Mouse (Mus musculus) lung, embryonic 15.5 days (tissue): ENCODE data around the gene Sema3e. TPM values are rescaled to one million over a fixed set of nuclear protein-coding genes. Genes with fewer than 3 reads are reported as not detected.

ENCODE experiments used
- ATAC-seq: fragments of 200-750 bp; cut with Nextera tagmentation; 2 replicates; pipeline ENCODE4 v1.8.0; 2017; ENCODE audit warnings: moderate number of reproducible peaks, borderline replicate concordance; ENCODE audit not compliant: low FRiP score, low TSS enrichment; ENCODE audit errors: extremely low read depth
- H3K27ac ChIP-seq: fragments of 300-500 bp; sonication (generic); 2 replicates; pipeline ENCODE4 v1.5.1; 2015; ENCODE audit warnings: moderate library complexity, mild to moderate bottlenecking, inconsistent platforms
- H3K27me3 ChIP-seq: fragments of 300-500 bp; sonication (generic); 2 replicates; pipeline ENCODE4 v1.6.1; 2015; ENCODE audit warnings: inconsistent platforms
- H3K36me3 ChIP-seq: fragments of 300-500 bp; sonication (generic); 2 replicates; pipeline ENCODE4 v1.6.1; 2015; ENCODE audit warnings: inconsistent platforms
- H3K4me1 ChIP-seq: fragments of 300-500 bp; sonication (generic); 2 replicates; pipeline ENCODE4 v1.6.1; 2015; ENCODE audit warnings: inconsistent platforms
- H3K4me2 ChIP-seq: fragments of 300-500 bp; sonication (generic); 2 replicates; pipeline ENCODE4 v1.6.1; 2015; ENCODE audit warnings: inconsistent platforms, mild to moderate bottlenecking, moderate library complexity
- H3K4me3 ChIP-seq: fragments of 300-500 bp; sonication (generic); 2 replicates; pipeline ENCODE4 v1.5.1; 2015; ENCODE audit warnings: mild to moderate bottlenecking, inconsistent platforms
- H3K9ac ChIP-seq: fragments of 300-500 bp; sonication (generic); 2 replicates; pipeline ENCODE4 v1.6.1; 2015; ENCODE audit warnings: inconsistent platforms
- H3K9me3 ChIP-seq: fragments of 300-500 bp; sonication (generic); 2 replicates; pipeline ENCODE4 v1.6.1; 2016; ENCODE audit warnings: inconsistent platforms
- WGBS: fragments of 180-500 bp; shearing (Covaris S2); methylation state at CpG from one replicate; pipeline ENCODE4 v1.1.7; 2015; 5-methylcytosine and 5-hydroxymethylcytosine counted together
- polyA plus RNA-seq: library from polyadenylated mRNA; unstranded; fragments of >200 nt; fragmentation: Nextera tagmentation; extraction: Ambion mirVana; gene quantifications from 2 replicates; pipeline ENCODE4 v1.2.1, GENCODE M21; 2015

The Sema3e gene
- polyA plus RNA-seq, 1 experiment from 2014 or later, result 24.2 TPM

DNA sequence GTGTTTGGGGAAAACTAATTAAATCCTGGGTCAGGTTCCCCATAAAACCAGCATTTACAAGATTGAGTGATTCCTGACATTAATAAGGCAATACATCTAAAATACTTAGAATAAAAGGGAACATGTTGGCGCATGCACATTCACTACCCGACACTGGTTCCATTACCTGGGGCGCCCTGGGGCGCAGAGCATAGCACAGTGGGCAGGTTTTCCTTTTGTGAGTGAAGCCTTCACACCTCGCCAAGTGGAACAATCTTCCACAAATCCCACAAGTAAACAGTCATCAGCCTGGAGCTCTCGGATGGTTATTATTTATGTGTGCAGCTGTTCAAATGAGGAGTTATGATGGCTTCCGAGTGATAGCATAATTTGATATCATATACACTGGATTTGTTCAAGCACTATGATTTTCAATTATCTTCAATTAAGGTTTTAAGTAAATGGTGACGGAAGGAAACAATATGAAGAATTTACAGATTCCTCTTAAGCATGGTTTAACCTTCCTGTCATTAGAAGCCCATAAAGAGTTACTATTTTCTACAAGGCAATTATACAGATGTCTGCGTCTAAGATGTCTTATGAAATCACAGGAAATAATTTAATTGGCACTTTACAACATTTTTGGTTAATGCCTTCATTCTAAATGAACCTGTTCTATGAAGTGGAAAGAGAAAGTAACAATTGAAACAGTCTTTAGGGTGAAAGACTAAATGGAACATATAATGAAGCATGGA is 65.0 kb downstream of the Sema3e start:
- H3K4me2 ChIP-seq, result no peak overlapping the region
- H3K4me3 ChIP-seq, result no peak overlapping the region
- H3K9ac ChIP-seq, result no peak overlapping the region
- H3K36me3 ChIP-seq, result no peaks in the 10 kb centered on the region
- H3K27ac ChIP-seq, result no peak overlapping the region
- no peaks in the 10 kb centered on the region for H3K27me3 ChIP-seq
- WGBS, result 76% methylated on average over 9 of the region's 9 CpGs
- no peak for ATAC-seq
- H3K4me1 ChIP-seq, result peaks cover 14% of the 10 kb centered on the region
- H3K9me3 ChIP-seq, result no peaks in the 10 kb centered on the region

DNA sequence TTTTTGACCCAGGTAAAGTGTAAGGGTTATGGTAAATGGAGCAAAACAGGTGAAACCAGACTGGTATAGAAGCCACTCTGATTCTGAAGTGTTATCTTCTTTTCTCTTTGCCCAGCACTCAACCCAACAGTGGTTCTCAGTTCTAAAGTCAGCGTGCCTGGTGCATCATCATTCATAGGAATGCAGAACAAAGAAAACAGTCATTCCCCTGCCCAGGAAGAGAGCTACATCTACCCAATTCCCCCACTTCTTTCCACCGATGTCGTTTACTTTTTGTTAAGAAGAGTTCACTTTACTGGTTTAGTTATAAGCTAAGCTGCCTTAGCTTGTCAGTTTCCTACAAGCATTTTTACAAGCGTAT is 65.5 kb downstream of the Sema3e start:
- Histone ChIP-seq H3K4me3 (no peak overlapping the region), H3K36me3 (no peaks in the 10 kb centered on the region), H3K4me1 (peaks cover 14% of the 10 kb centered on the region), H3K27ac (no peak overlapping the region), H3K9me3 (no peaks in the 10 kb centered on the region), H3K27me3 (no peaks in the 10 kb centered on the region), H3K9ac (no peak overlapping the region), H3K4me2 (no peak overlapping the region)
- 53% methylated on average over 4 of the region's 4 CpGs for WGBS
- no peak for ATAC-seq

DNA sequence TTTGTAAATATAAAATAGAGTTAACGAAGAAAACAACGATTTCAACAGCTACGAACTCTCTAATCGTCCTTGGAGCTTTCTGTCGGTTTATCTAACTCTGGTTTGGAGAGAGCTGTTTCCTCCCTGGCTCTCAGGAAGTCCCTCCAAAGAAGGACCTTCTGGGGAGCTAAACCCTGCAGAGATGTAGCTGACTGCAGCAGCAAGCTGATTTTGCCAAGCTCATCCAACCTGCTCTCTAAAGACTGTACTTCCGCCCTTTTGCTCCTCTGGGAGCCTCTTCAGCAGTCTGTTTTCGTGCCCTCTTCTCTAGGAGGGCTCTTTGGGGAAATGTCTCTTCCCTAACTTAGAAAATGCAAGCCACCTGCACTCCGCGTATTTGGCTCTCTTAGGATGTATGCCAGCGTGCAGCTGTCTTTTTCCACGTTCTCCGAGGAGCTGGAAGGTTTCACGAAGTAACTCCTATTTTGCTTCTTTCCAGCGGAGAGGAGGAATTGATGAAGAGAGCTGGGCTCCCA is 67.2 kb downstream of the Sema3e start:
- Histone ChIP-seq H3K36me3 (no peaks in the 10 kb centered on the region), H3K27ac (peak overlapping the region; percentile 26; the same call in 1 of the 2 replicates), H3K27me3 (no peaks in the 10 kb centered on the region), H3K4me3 (no peak overlapping the region), H3K9ac (no peak overlapping the region), H3K4me1 (peaks cover 14% of the 10 kb centered on the region), H3K4me2 (peak overlapping the region; percentile 35), H3K9me3 (no peaks in the 10 kb centered on the region)
- 35% methylated on average over 14 of the region's 14 CpGs for WGBS
- no peak for ATAC-seq

DNA sequence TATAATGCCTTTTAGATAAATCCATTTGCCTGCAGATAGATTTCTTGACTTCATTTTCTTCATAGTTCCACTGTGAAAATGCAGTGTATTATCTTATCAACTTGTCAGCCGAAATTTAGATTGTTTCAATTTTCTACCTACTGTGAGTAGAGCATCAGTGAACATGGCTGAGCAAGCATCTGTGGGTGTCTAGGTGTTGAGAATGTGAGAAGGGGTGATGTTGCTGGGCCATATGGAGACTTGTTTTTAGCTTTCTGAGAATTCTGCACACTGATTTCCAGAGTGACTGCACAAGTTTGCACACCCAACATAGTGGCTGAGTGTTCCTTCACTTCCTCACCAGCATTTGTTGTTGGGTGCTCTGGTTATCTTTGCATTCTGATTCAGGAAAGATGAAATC is 71.1 kb downstream of the Sema3e start:
- H3K4me1 ChIP-seq, result 0 out of 2 replicates have a peak, but pooled peaks cover 9% of the 10 kb centered on the region
- no peak overlapping the region for H3K4me3 ChIP-seq
- no peak overlapping the region for H3K9ac ChIP-seq
- H3K36me3 ChIP-seq, result no peaks in the 10 kb centered on the region
- WGBS, result 83% methylated on average over 1 of the region's 1 CpGs
- H3K4me2 ChIP-seq, result no peak overlapping the region
- H3K9me3 ChIP-seq, result no peaks in the 10 kb centered on the region
- H3K27ac ChIP-seq, result no peak overlapping the region
- no peak for ATAC-seq
- H3K27me3 ChIP-seq, result no peaks in the 10 kb centered on the region

DNA sequence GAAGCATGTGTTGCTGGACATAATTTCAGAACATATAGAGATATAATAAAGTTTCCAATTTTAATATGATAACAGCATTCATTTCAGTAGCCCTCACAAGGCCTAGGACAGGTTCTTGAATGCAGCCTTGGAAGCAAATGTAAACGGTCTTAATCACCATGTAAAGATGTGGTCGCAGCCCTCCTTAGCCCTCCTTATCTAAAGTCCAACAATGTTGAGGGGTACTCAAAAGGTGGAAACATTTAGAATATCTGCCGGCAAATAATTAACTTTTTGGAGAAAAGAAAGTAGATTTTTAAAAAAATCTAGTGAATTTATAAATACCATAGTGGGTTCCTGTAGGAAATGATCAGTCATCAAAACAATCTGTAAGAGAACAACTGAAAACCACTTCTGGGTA is 73.6 kb downstream of the Sema3e start:
- ATAC-seq, result no peak

DNA sequence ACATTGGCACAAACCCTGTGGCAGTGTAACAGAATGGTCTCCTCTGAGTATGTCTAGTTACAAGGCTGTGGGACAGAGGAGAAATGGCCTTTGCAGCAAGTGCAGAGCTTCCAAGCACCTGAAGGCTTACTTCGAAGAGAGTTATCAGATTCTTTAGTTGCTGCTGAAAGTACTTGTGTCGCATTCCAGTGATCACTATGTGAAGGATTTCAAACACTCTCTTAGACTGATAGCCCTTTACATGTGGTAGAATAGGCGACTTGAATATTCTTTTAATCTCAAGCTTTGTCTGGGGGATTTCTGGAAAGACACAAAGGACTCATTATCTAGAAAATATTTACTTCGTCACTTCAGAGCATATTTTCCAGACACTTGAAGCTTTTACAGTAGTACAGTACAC is 82.3 kb downstream of the Sema3e start:
- no peaks in the 10 kb centered on the region for H3K36me3 ChIP-seq

More for the DNA sequence above, 73.6 kb downstream of the Sema3e start:
- Histone ChIP-seq H3K36me3 (no peaks in the 10 kb centered on the region), H3K4me2 (no peak overlapping the region), H3K9ac (no peak overlapping the region), H3K4me3 (no peak overlapping the region), H3K27me3 (no peaks in the 10 kb centered on the region), H3K27ac (no peak overlapping the region), H3K9me3 (no peaks in the 10 kb centered on the region), H3K4me1 (no peaks in the 10 kb centered on the region)
- WGBS, result 61% methylated on average over 3 of the region's 3 CpGs

DNA sequence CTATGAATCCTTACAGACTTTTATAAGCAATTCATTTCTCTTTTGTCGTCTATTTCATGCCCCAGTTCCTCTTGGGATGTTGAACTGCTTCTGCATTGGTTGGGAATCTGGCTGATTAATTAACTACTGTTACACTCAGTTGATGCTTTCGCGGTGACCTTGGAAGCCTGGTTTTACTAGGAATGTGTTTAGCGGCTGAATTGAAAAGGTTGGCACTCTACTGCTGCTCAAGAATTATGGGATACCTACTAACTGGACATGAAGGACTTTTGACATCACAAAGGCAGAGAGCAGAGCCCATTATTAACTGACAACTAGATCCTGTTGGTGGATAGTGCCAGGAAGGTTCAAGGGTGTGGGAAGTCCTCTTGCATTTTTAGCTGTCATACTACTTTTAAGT is 83.9 kb downstream of the Sema3e start:
- no peak overlapping the region for H3K9ac ChIP-seq
- H3K4me1 ChIP-seq, result no peaks in the 10 kb centered on the region
- no peak overlapping the region for H3K27ac ChIP-seq
- H3K27me3 ChIP-seq, result no peaks in the 10 kb centered on the region
- H3K4me3 ChIP-seq, result no peak overlapping the region
- 89% methylated on average over 4 of the region's 4 CpGs for WGBS
- no peaks in the 10 kb centered on the region for H3K9me3 ChIP-seq
- no peaks in the 10 kb centered on the region for H3K36me3 ChIP-seq
- H3K4me2 ChIP-seq, result no peak overlapping the region
- ATAC-seq, result no peak

More for the DNA sequence above, 82.3 kb downstream of the Sema3e start:
- Histone ChIP-seq H3K9me3 (no peaks in the 10 kb centered on the region), H3K27me3 (no peaks in the 10 kb centered on the region), H3K9ac (no peak overlapping the region), H3K4me1 (no peaks in the 10 kb centered on the region), H3K27ac (no peak overlapping the region), H3K4me3 (no peak overlapping the region), H3K4me2 (no peak overlapping the region)
- ATAC-seq, result peak; percentile 59; the same call in 1 of the 2 replicates
- 40% methylated on average over 4 of the region's 4 CpGs for WGBS

DNA sequence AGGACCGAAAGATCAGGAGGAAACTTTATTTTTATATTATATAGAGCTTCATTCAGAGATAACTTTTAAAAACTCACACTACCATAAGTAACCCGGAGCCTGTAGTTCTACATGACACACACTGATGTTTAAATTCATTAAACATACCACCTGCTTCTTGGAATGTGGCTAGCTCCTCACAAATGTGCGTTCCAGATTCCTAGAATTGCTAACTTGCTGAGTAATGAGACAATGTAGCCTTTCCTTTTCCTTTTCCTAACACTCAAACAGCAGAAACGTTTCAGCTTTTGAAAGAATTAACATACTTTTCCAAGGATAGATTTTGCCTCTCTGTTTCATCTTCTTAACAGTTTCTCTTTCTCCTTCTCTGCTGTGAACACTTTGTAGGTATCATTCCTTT is 86.3 kb downstream of the Sema3e start:
- Histone ChIP-seq H3K9me3 (no peaks in the 10 kb centered on the region), H3K27ac (no peak overlapping the region)
- no peak for ATAC-seq

DNA sequence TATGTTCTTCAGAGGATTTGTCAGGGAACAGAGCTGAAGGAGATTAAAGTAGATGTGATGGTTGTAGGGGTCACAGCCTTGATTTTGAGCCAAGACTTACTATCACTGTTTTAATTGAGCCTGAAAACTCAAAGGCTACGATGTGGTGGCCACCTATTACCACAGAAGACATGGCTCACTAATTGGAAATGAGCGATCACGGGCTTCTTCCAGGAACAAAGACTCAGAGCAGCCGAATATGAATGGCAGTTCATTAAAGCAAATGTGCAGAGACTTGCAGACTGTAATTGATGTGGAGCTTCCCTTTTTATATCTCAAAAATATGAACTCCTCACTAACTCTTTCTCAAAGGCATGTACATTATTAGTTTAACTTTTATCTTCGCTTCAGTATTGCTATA is 96.8 kb downstream of the Sema3e start:
- 78% methylated on average over 5 of the region's 5 CpGs for WGBS
- Histone ChIP-seq H3K9ac (no peak overlapping the region), H3K36me3 (no peaks in the 10 kb centered on the region), H3K27ac (no peak overlapping the region), H3K4me3 (no peak overlapping the region), H3K4me2 (no peak overlapping the region), H3K27me3 (no peaks in the 10 kb centered on the region), H3K4me1 (no peaks in the 10 kb centered on the region), H3K9me3 (no peaks in the 10 kb centered on the region)
- no peak for ATAC-seq

More for the DNA sequence above, 86.3 kb downstream of the Sema3e start:
- 44% methylated on average over 4 of the region's 4 CpGs for WGBS
- Histone ChIP-seq H3K36me3 (no peaks in the 10 kb centered on the region), H3K9ac (no peak overlapping the region), H3K4me2 (no peak overlapping the region), H3K4me3 (no peak overlapping the region), H3K27me3 (no peaks in the 10 kb centered on the region), H3K4me1 (no peaks in the 10 kb centered on the region)

DNA sequence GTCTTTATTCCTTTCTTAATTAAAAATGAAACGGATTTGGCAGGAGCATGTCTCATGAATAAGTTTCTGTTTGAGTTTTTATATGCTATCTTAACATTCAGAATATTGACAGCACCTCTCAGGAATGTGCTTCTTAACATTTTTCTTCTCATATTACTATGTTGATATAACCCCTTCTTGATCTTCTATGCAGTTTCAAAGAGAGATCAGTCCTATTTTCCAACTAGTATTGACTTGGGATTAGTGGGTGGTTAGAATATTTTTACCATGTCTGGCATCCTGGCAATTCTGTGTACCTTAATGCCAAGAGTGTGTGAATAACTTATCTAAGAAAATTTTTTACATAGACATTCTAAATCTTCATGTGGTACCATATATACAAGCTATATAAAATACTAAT is 101.5 kb downstream of the Sema3e start:
- WGBS, result 27% methylated on average over 1 of the region's 1 CpGs
- no peak overlapping the region for H3K4me2 ChIP-seq
- no peaks in the 10 kb centered on the region for H3K36me3 ChIP-seq
- H3K4me3 ChIP-seq, result no peak overlapping the region
- H3K4me1 ChIP-seq, result no peaks in the 10 kb centered on the region
- H3K27me3 ChIP-seq, result no peaks in the 10 kb centered on the region
- no peaks in the 10 kb centered on the region for H3K9me3 ChIP-seq
- no peak overlapping the region for H3K9ac ChIP-seq
- H3K27ac ChIP-seq, result no peak overlapping the region
- ATAC-seq, result peak; percentile 62; the same call in 1 of the 2 replicates

DNA sequence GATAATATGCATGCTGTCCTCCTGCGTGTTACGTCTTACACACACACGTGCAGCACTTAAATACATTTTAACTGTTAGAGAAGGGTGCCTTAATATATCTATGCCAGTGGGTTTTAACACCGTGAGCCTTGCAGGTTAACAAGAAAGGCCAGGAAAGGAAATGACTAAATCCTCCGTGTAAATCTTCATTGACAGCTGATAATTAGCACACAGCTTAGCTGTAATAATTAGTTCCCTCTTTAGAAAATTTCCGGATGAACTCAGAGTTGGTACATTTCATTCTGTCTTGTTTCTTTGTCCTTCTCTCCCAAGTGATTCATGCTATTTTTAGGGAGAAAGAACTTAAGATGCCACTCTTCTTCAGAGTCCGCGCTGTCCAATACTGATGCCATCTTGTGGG is 110.9 kb downstream of the Sema3e start:
- no peaks in the 10 kb centered on the region for H3K9me3 ChIP-seq
- WGBS, result 67% methylated on average over 8 of the region's 8 CpGs

DNA sequence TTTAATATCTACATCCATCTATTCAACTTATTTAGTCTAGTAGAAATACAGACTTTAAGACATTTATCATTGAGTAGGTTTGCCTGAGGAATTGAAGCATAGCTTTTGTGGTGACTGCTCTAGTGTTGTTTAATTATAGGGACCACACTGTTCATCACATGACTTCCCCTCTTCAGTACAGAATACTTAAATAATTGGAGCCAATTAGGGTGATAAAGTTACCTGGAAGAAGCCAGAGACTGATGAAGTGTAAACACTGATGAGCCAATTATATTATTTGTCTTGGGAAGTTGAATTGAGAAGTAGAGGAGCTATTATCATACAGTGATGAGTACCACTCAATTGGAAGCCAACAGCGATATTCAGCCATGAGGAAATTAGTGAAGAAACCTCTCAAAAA is 113.6 kb downstream of the Sema3e start:
- 91% methylated on average over 1 of the region's 1 CpGs for WGBS
- Histone ChIP-seq H3K4me3 (no peak overlapping the region), H3K36me3 (no peaks in the 10 kb centered on the region), H3K9ac (no peak overlapping the region), H3K27ac (no peak overlapping the region), H3K9me3 (no peaks in the 10 kb centered on the region), H3K4me1 (no peaks in the 10 kb centered on the region), H3K27me3 (no peaks in the 10 kb centered on the region), H3K4me2 (no peak overlapping the region)
- ATAC-seq, result no peak

More for the DNA sequence above, 110.9 kb downstream of the Sema3e start:
- no peak overlapping the region for H3K4me3 ChIP-seq
- no peak for ATAC-seq
- H3K4me2 ChIP-seq, result no peak overlapping the region
- no peaks in the 10 kb centered on the region for H3K27me3 ChIP-seq
- no peaks in the 10 kb centered on the region for H3K4me1 ChIP-seq
- no peaks in the 10 kb centered on the region for H3K36me3 ChIP-seq
- H3K9ac ChIP-seq, result no peak overlapping the region
- no peak overlapping the region for H3K27ac ChIP-seq
